Mouse (Mus musculus): ENCODE data around the gene Clptm1. TPM values are rescaled to one million over a fixed set of nuclear protein-coding genes. Genes with fewer than 3 reads are reported as not detected.

Clptm1 gene
- polyA plus RNA-seq, 1 experiment from 2014 or later = 134 TPM

GRCm38 (mm10) chr7:19663940-19664339 lies 893 bp downstream of the Clptm1 start:
- peak overlapping the region; percentile 80 for H3K4me2 ChIP-seq (ENCODE audit: low read length)
- H3K27me3 ChIP-seq (ENCODE audit: control insufficient read depth, insufficient read depth, low read length) = no peaks in the 10 kb centered on the region
- peaks cover 18% of the 10 kb centered on the region for H3K36me3 ChIP-seq (ENCODE audit: control insufficient read depth, insufficient read depth, low read length)
- H3K4me1 ChIP-seq (ENCODE audit: control insufficient read depth, insufficient read depth, low read length) = peaks cover 20% of the 10 kb centered on the region
- H3K27ac ChIP-seq (replicated peaks; ENCODE audit: low read depth, low read length) = no peak overlapping the region
- ATAC-seq (ENCODE audit: low FRiP score, low TSS enrichment) = 0 out of 2 replicates have a peak, but pooled peaks have one; percentile 3
- 19% methylated on average over 8 of the region's 8 CpGs for WGBS
- peak overlapping the region; percentile 100 for H3K4me3 ChIP-seq (replicated peaks; ENCODE audit: low read depth, low read length)
- no peaks in the 10 kb centered on the region for H3K9me3 ChIP-seq (ENCODE audit: control insufficient read depth, low read length)
- DNase-seq = no peak
- peak overlapping the region; percentile 96 for H3K9ac ChIP-seq (replicated peaks; ENCODE audit: low read length)

GRCm38 (mm10) chr7:19652614-19653013 lies 12.2 kb downstream of the Clptm1 start:
- peaks cover 68% of the 10 kb centered on the region for H3K36me3 ChIP-seq (ENCODE audit: control insufficient read depth, insufficient read depth, low read length)
- 93% methylated on average over 2 of the region's 2 CpGs for WGBS

GRCm38 (mm10) chr7:19651063-19651786 lies 13.6 kb downstream of the Clptm1 start:
- Histone ChIP-seq H3K36me3 (ENCODE audit: control insufficient read depth, insufficient read depth, low read length) (peaks cover 71% of the 10 kb centered on the region), H3K4me1 (ENCODE audit: control insufficient read depth, insufficient read depth, low read length) (no peaks in the 10 kb centered on the region), H3K27ac (replicated peaks; ENCODE audit: low read depth, low read length) (no peak overlapping the region), H3K9ac (replicated peaks; ENCODE audit: low read length) (no peak overlapping the region), H3K4me2 (ENCODE audit: low read length) (no peak overlapping the region), H3K4me3 (replicated peaks; ENCODE audit: low read depth, low read length) (no peak overlapping the region), H3K9me3 (ENCODE audit: control insufficient read depth, low read length) (no peaks in the 10 kb centered on the region), H3K27me3 (ENCODE audit: control insufficient read depth, insufficient read depth, low read length) (no peaks in the 10 kb centered on the region)
- WGBS = 96% methylated on average over 6 of the region's 6 CpGs
- ATAC-seq (ENCODE audit: low FRiP score, low TSS enrichment) (no peak), DNase-seq (no peak)

More at GRCm38 (mm10) chr7:19652614-19653013, 12.2 kb downstream of the Clptm1 start:
- Histone ChIP-seq H3K9ac (replicated peaks; ENCODE audit: low read length) (no peak overlapping the region), H3K27me3 (ENCODE audit: control insufficient read depth, insufficient read depth, low read length) (no peaks in the 10 kb centered on the region), H3K27ac (replicated peaks; ENCODE audit: low read depth, low read length) (no peak overlapping the region), H3K4me3 (replicated peaks; ENCODE audit: low read depth, low read length) (no peak overlapping the region), H3K4me1 (ENCODE audit: control insufficient read depth, insufficient read depth, low read length) (no peaks in the 10 kb centered on the region), H3K9me3 (ENCODE audit: control insufficient read depth, low read length) (no peaks in the 10 kb centered on the region), H3K4me2 (ENCODE audit: low read length) (no peak overlapping the region)
- DNase-seq = no peak
- no peak for ATAC-seq (ENCODE audit: low FRiP score, low TSS enrichment)

GRCm38 (mm10) chr7:19641223-19641622 lies 23.6 kb downstream of the Clptm1 start:
- Histone ChIP-seq H3K9ac (replicated peaks; ENCODE audit: low read length) (no peak overlapping the region), H3K27me3 (ENCODE audit: control insufficient read depth, insufficient read depth, low read length) (no peaks in the 10 kb centered on the region), H3K4me2 (ENCODE audit: low read length) (no peak overlapping the region), H3K36me3 (ENCODE audit: control insufficient read depth, insufficient read depth, low read length) (peaks cover 98% of the 10 kb centered on the region), H3K27ac (replicated peaks; ENCODE audit: low read depth, low read length) (no peak overlapping the region), H3K4me3 (replicated peaks; ENCODE audit: low read depth, low read length) (no peak overlapping the region), H3K9me3 (ENCODE audit: control insufficient read depth, low read length) (no peaks in the 10 kb centered on the region), H3K4me1 (ENCODE audit: control insufficient read depth, insufficient read depth, low read length) (no peaks in the 10 kb centered on the region)
- DNase-seq (no peak), ATAC-seq (ENCODE audit: low FRiP score, low TSS enrichment) (no peak)
- 96% methylated on average over 4 of the region's 4 CpGs for WGBS

GRCm38 (mm10) chr7:19635074-19635827 lies 29.6 kb downstream of the Clptm1 start:
- H3K27ac ChIP-seq (replicated peaks; ENCODE audit: low read depth, low read length) = no peak overlapping the region
- no peak overlapping the region for H3K4me2 ChIP-seq (ENCODE audit: low read length)
- peaks cover 84% of the 10 kb centered on the region for H3K36me3 ChIP-seq (ENCODE audit: control insufficient read depth, insufficient read depth, low read length)
- H3K9ac ChIP-seq (replicated peaks; ENCODE audit: low read length) = no peak overlapping the region
- no peaks in the 10 kb centered on the region for H3K27me3 ChIP-seq (ENCODE audit: control insufficient read depth, insufficient read depth, low read length)
- no peaks in the 10 kb centered on the region for H3K9me3 ChIP-seq (ENCODE audit: control insufficient read depth, low read length)
- WGBS = 88% methylated on average over 11 of the region's 11 CpGs
- no peak overlapping the region for H3K4me3 ChIP-seq (replicated peaks; ENCODE audit: low read depth, low read length)
- no peak for ATAC-seq (ENCODE audit: low FRiP score, low TSS enrichment)
- no peak for DNase-seq
- no peaks in the 10 kb centered on the region for H3K4me1 ChIP-seq (ENCODE audit: control insufficient read depth, insufficient read depth, low read length)

GRCm38 (mm10) chr7:19634591-19634990 lies 30.2 kb downstream of the Clptm1 start:
- no peak overlapping the region for H3K4me2 ChIP-seq (ENCODE audit: low read length)
- ATAC-seq (ENCODE audit: low FRiP score, low TSS enrichment) (no peak), DNase-seq (no peak)
- peaks cover 77% of the 10 kb centered on the region for H3K36me3 ChIP-seq (ENCODE audit: control insufficient read depth, insufficient read depth, low read length)
- H3K27ac ChIP-seq (replicated peaks; ENCODE audit: low read depth, low read length) = no peak overlapping the region
- H3K9me3 ChIP-seq (ENCODE audit: control insufficient read depth, low read length) = no peaks in the 10 kb centered on the region
- 96% methylated on average over 2 of the region's 2 CpGs for WGBS
- no peak overlapping the region for H3K9ac ChIP-seq (replicated peaks; ENCODE audit: low read length)
- H3K4me1 ChIP-seq (ENCODE audit: control insufficient read depth, insufficient read depth, low read length) = no peaks in the 10 kb centered on the region
- H3K4me3 ChIP-seq (replicated peaks; ENCODE audit: low read depth, low read length) = no peak overlapping the region
- H3K27me3 ChIP-seq (ENCODE audit: control insufficient read depth, insufficient read depth, low read length) = no peaks in the 10 kb centered on the region

- H3K36me3 ChIP-seq (ENCODE audit: control insufficient read depth, insufficient read depth, low read length) = peaks cover 70% of the 10 kb centered on the region
- no peaks in the 10 kb centered on the region for H3K4me1 ChIP-seq (ENCODE audit: control insufficient read depth, insufficient read depth, low read length)
- H3K4me3 ChIP-seq (replicated peaks; ENCODE audit: low read depth, low read length) = no peak overlapping the region
- no peak overlapping the region for H3K4me2 ChIP-seq (ENCODE audit: low read length)
- no peak overlapping the region for H3K27ac ChIP-seq (replicated peaks; ENCODE audit: low read depth, low read length)
- no peak overlapping the region for H3K9ac ChIP-seq (replicated peaks; ENCODE audit: low read length)
- H3K9me3 ChIP-seq (ENCODE audit: control insufficient read depth, low read length) = no peaks in the 10 kb centered on the region
- no peaks in the 10 kb centered on the region for H3K27me3 ChIP-seq (ENCODE audit: control insufficient read depth, insufficient read depth, low read length)
- DNase-seq (no peak), ATAC-seq (ENCODE audit: low FRiP score, low TSS enrichment) (no peak)
- 94% methylated on average over 15 of the region's 15 CpGs for WGBS
Observed at GRCm38 (mm10) chr7:19633855-19634254, 31.0 kb downstream of the Clptm1 start.

- no peaks in the 10 kb centered on the region for H3K27me3 ChIP-seq (ENCODE audit: control insufficient read depth, insufficient read depth, low read length)
- H3K27ac ChIP-seq (replicated peaks; ENCODE audit: low read depth, low read length) = no peak overlapping the region
- no peak overlapping the region for H3K4me3 ChIP-seq (replicated peaks; ENCODE audit: low read depth, low read length)
- no peak overlapping the region for H3K9ac ChIP-seq (replicated peaks; ENCODE audit: low read length)
- H3K4me1 ChIP-seq (ENCODE audit: control insufficient read depth, insufficient read depth, low read length) = no peaks in the 10 kb centered on the region; the same call in 1 of the 2 replicates
- ATAC-seq (ENCODE audit: low FRiP score, low TSS enrichment) (no peak), DNase-seq (no peak)
- peaks cover 63% of the 10 kb centered on the region for H3K36me3 ChIP-seq (ENCODE audit: control insufficient read depth, insufficient read depth, low read length)
- H3K9me3 ChIP-seq (ENCODE audit: control insufficient read depth, low read length) = no peaks in the 10 kb centered on the region
- H3K4me2 ChIP-seq (ENCODE audit: low read length) = no peak overlapping the region
- WGBS = 96% methylated on average over 17 of the region's 17 CpGs
Observed at GRCm38 (mm10) chr7:19633197-19633596, 31.6 kb downstream of the Clptm1 start.

Data from midbrain, embryonic 14.5 days (tissue).